Comparison of ENCODE assay signal across 22 mouse cellular contexts in genomic region chr3:121552723-121553122, GRCm38 (mm10). TPM values are rescaled to one million over a fixed set of nuclear protein-coding genes. Genes with fewer than 3 reads are reported as not detected.
A peak's percentile ranks its signal among the peaks of the same experiment; 100 is the strongest.
DNase-seq lines count a peak whose midpoint lies in the region; ATAC-seq and TF ChIP-seq lines count a peak whose summit lies in the region.
"Had no signal": no experiment of that assay in that cellular context is flagged by ENCODE, and none has a peak within 500 bp of the region (broad histone marks: within the 10 kb centered on the region; RNA-seq: fewer than 3 reads in every experiment).

No protein-coding gene starts in this region.

- no peak for TF ChIP-seq POLR2A in embryonic fibroblast, embryonic 13.5 days (IDR thresholded peaks at IDR 0.05; ENCODE audit: low read depth, low read length)

- peak; percentile 67 for ATAC-seq in lung, postnatal 0 days
- no peak for ATAC-seq in stomach, embryonic 15.5 days (ENCODE audit: insufficient read depth, low FRiP score, low read depth)
- ATAC-seq in hindbrain, embryonic 13.5 days (ENCODE audit: low FRiP score) = no peak
- ATAC-seq: hindbrain, embryonic 16.5 days; intestine, postnatal 0 days had no signal

- H3K9ac ChIP-seq in lung, postnatal 0 days (replicated peaks; ENCODE audit: low read depth) = no peak overlapping the region
- H3K9ac ChIP-seq in stomach, embryonic 15.5 days = no peak overlapping the region
- no peak overlapping the region for H3K9ac ChIP-seq in hindbrain, embryonic 13.5 days
- H3K9ac ChIP-seq: forebrain, embryonic 12.5 days; heart, embryonic 15.5 days had no signal

- no peaks in the 10 kb centered on the region for H3K27me3 ChIP-seq in lung, postnatal 0 days (replicated peaks; ENCODE audit: insufficient read depth, low read length)
- no peaks in the 10 kb centered on the region for H3K27me3 ChIP-seq in stomach, embryonic 15.5 days (replicated peaks)
- no peaks in the 10 kb centered on the region for H3K27me3 ChIP-seq in hindbrain, embryonic 13.5 days
- H3K27me3 ChIP-seq: forebrain, embryonic 12.5 days; heart, embryonic 15.5 days had no signal

- TF ChIP-seq EP300 in lung, postnatal 0 days (IDR thresholded peaks at IDR 0.05) = peak; percentile 73

- WGBS in lung, postnatal 0 days = 37% methylated on average over 11 of the region's 11 CpGs
- 60% methylated on average over 11 of the region's 11 CpGs for WGBS in stomach, embryonic 15.5 days
- WGBS in hindbrain, embryonic 13.5 days = 89% methylated on average over 11 of the region's 11 CpGs

- no peaks in the 10 kb centered on the region for H3K36me3 ChIP-seq in lung, postnatal 0 days (ENCODE audit: insufficient read depth, low read length)
- no peaks in the 10 kb centered on the region for H3K36me3 ChIP-seq in stomach, embryonic 15.5 days
- H3K36me3 ChIP-seq in hindbrain, embryonic 13.5 days = no peaks in the 10 kb centered on the region
- H3K36me3 ChIP-seq: forebrain, embryonic 12.5 days; heart, embryonic 15.5 days; midbrain, embryonic 10.5 days had no signal

- peak; percentile 22 for DNase-seq in kidney, adult 9 months
- no peak for DNase-seq in kidney, postnatal 14 days
- DNase-seq in lung, postnatal 0 days (ENCODE audit: low spot score) = peak; percentile 52
- DNase-seq in lung, postnatal 36 days = no peak
- DNase-seq in left cerebral cortex, adult 18-20 months (ENCODE audit: low spot score in 2 of 2) = no peak
- DNase-seq: cerebellum, adult 18-20 months; cerebellum, postnatal 14 days; gastrocnemius, postnatal 25 days; heart, postnatal 4 days; layer of hippocampus, postnatal 36 days; thymus, postnatal 14 days had no signal

- peak overlapping the region; percentile 78 for H3K27ac ChIP-seq in lung, postnatal 0 days (ENCODE audit: low read length)
- H3K27ac ChIP-seq in embryonic fibroblast, embryonic 13.5 days (ENCODE audit: insufficient read depth, low read length) = peak overlapping the region; percentile 85
- 0 out of 2 replicates have a peak overlapping the region, but pooled peaks have one; percentile 21 for H3K27ac ChIP-seq in stomach, embryonic 15.5 days
- no peak overlapping the region for H3K27ac ChIP-seq in hindbrain, embryonic 13.5 days
- H3K27ac ChIP-seq: forebrain, embryonic 12.5 days; heart, embryonic 15.5 days; kidney, postnatal 0 days; midbrain, embryonic 10.5 days had no signal

- no peak overlapping the region for H3K4me2 ChIP-seq in lung, postnatal 0 days (replicated peaks; ENCODE audit: low read depth, low read length)
- H3K4me2 ChIP-seq in stomach, embryonic 15.5 days = no peak overlapping the region
- H3K4me2 ChIP-seq in hindbrain, embryonic 13.5 days = no peak overlapping the region
- H3K4me2 ChIP-seq: forebrain, embryonic 12.5 days; heart, embryonic 15.5 days had no signal

- H3K9me3 ChIP-seq in lung, postnatal 0 days (ENCODE audit: low read length) = no peaks in the 10 kb centered on the region
- H3K9me3 ChIP-seq in stomach, embryonic 15.5 days = no peaks in the 10 kb centered on the region
- H3K9me3 ChIP-seq in hindbrain, embryonic 13.5 days = no peaks in the 10 kb centered on the region
- H3K9me3 ChIP-seq: forebrain, embryonic 12.5 days; heart, embryonic 15.5 days; midbrain, embryonic 10.5 days had no signal

- no peak for TF ChIP-seq CTCF in lung, postnatal 0 days (IDR thresholded peaks at IDR 0.05)
- no peak for TF ChIP-seq CTCF in embryonic fibroblast, embryonic 13.5 days (IDR thresholded peaks at IDR 0.05; ENCODE audit: borderline replicate concordance, insufficient read depth, low read length)

- H3K4me3 ChIP-seq in lung, postnatal 0 days (ENCODE audit: low read depth, low read length) = no peak overlapping the region
- H3K4me3 ChIP-seq in embryonic fibroblast, embryonic 13.5 days (ENCODE audit: insufficient read depth, low read length) = no peak overlapping the region
- no peak overlapping the region for H3K4me3 ChIP-seq in stomach, embryonic 15.5 days (replicated peaks)
- no peak overlapping the region for H3K4me3 ChIP-seq in hindbrain, embryonic 13.5 days
- H3K4me3 ChIP-seq: forebrain, embryonic 12.5 days; heart, embryonic 15.5 days; midbrain, embryonic 10.5 days had no signal

- H3K4me1 ChIP-seq in lung, postnatal 0 days (ENCODE audit: insufficient read depth, low read depth, low read length) = no peaks in the 10 kb centered on the region
- H3K4me1 ChIP-seq in embryonic fibroblast, embryonic 13.5 days (ENCODE audit: control insufficient read depth, insufficient read depth, low read length) = peaks cover 7% of the 10 kb centered on the region
- peaks cover 7% of the 10 kb centered on the region; the same call in 1 of the 2 replicates for H3K4me1 ChIP-seq in stomach, embryonic 15.5 days
- H3K4me1 ChIP-seq in hindbrain, embryonic 13.5 days (replicated peaks) = no peaks in the 10 kb centered on the region
- H3K4me1 ChIP-seq: forebrain, embryonic 12.5 days; heart, embryonic 15.5 days; midbrain, embryonic 10.5 days had no signal

RNA-seq across cellular contexts. Expression of gene Slc44a3, which starts 20.5 kb away (rescaled TPM):
- polyA plus RNA-seq in lung, postnatal 0 days (2015; fragmentation: Nextera tagmentation; extraction: Ambion mirVana) = 45.4 and 48.7 TPM in 2 replicates
- 0.70 TPM in 1 of 2 replicates, not detected in the other for polyA plus RNA-seq in embryonic fibroblast, embryonic 13.5 days (2011; ENCODE audit: insufficient read length, low read depth, missing spikeins)
- 35.4 and 46.9 TPM in 2 replicates for polyA plus RNA-seq in stomach, embryonic 15.5 days (2015; fragmentation: Nextera tagmentation; extraction: Ambion mirVana)
- 0.78 and 1.3 TPM in 2 replicates for polyA plus RNA-seq in hindbrain, embryonic 13.5 days (2015; fragmentation: Nextera tagmentation; extraction: Ambion mirVana)
- total RNA-seq in left cerebral cortex, adult 18-20 months (2021) = not detected
- total RNA-seq: layer of hippocampus, postnatal 36 days; left cerebral cortex, postnatal 14 days; neutrophil, adult 5-6 weeks had no signal

Comparison
In these comparisons a context has a peak if more than half of its experiments do, and no peak if none do; other contexts are left out.
1. DNase-seq: peak in kidney, adult 9 months (single experiment) and lung, postnatal 0 days (single experiment); none in kidney, postnatal 14 days (single experiment), lung, postnatal 36 days (single experiment) and left cerebral cortex, adult 18-20 months (0 of 2).
2. RNA of gene Slc44a3, which starts 20.5 kb away (polyA plus RNA-seq): 45.4 to 48.7 TPM in lung, postnatal 0 days and 35.4 to 46.9 TPM in stomach, embryonic 15.5 days; 0.78 to 1.3 TPM in hindbrain, embryonic 13.5 days and 0.70 TPM in embryonic fibroblast, embryonic 13.5 days; every median in the first group is over 10 times any median in the second.